Mouse (Mus musculus) embryonic stem cell, embryonic (primary cell): ENCODE data around the gene Crygs.

Experiments used
- CTCF ChIA-PET, 4 experiments: fragments of 300-600 bp in 2 of 4; fragments of 350-600 bp in 2 of 4; sonication (Branson Sonifier 250); formaldehyde crosslinking; loops; one replicate each; lab custom pipeline; 2022; ENCODE audit warnings: inconsistent platforms in 2 of 4; lab: Charles Lee
- POLR2A ChIA-PET, 4 experiments: fragments of 300-600 bp in 2 of 4; fragments of 350-600 bp in 2 of 4; sonication (Branson Sonifier 250); formaldehyde crosslinking; loops; one replicate each; lab custom pipeline; 2022; ENCODE audit warnings: antibody characterized with exemption in 4 of 4, inconsistent platforms in 1 of 4; lab: Charles Lee

Crygs gene

GRCm38 (mm10) chr16:22800026-22800848, 11.1 kb downstream of the Crygs start:
- CTCF ChIA-PET = interaction anchor here in 3 of 4 experiments (0.6 to 2.4 kb wide), 6 partner anchors 23 to 493 kb away, joined by 3 to 10 read pairs (median 4); no protein-coding TSS in a partner anchor
- POLR2A ChIA-PET = interaction anchor here (0.7 to 1.2 kb wide), 6 partner anchors 12 to 491 kb away, joined by 3 read pairs; partner anchors contain the start of gene Eif4a2 (in 1 of the 4)

GRCm38 (mm10) chr16:22798520-22798919, 12.9 kb downstream of the Crygs start:
- CTCF ChIA-PET = interaction anchor here in 2 of 4 experiments (0.6 to 2.2 kb wide), 3 partner anchors 12 to 234 kb away, joined by 3 to 6 read pairs (median 5); no protein-coding TSS in a partner anchor
- POLR2A ChIA-PET = no interaction called here

DNA sequence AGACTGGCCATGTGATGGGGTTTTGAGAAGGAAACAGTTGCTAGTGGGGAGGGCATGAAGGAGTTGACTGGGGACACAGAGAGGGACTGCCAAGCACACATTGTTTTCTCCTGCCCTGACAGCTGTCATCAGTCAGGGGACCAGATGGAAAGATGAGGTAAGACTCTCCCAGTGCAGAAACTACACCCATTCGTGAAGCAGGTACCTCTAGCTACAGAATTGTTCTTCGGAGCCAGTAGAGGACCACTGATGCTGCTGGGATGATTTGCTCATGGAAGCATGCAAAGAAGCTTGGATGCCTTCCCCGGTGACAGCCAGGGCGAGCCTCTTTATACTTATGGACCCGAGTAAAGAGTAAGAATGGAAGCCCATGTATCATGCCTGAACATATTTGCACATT, 13.9 kb downstream of the Crygs start:
- ChIA-PET CTCF (interaction anchor here in 3 of 4 experiments (1.0 to 1.4 kb wide), 3 partner anchors 10 to 496 kb away, joined by 3 to 5 read pairs (median 4); no protein-coding TSS in a partner anchor), POLR2A (interaction anchor here in 1 of 4 experiments (0.8 to 1.2 kb wide), 2 partner anchors 8 to 12 kb away, joined by 3 read pairs; no protein-coding TSS in a partner anchor)

DNA sequence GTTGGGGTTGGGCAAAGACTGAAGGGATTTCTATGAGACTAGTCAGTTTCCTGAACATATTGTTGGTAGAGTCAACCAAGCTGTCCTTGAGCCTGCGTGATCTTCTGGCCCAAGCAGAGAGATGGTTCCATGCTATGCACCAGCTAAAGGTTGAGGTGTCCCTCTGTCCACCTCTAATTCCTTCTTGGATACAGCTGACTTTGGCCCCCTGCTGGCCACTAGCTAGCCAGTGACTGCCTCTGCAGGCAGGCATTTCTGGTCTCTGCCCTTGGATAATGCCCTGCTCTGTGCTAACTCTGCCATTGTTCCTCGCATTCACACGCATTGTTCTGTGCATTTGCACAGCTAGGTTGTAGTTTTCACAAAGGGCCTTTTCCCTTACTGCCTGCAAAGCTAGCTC, 15.9 kb downstream of the Crygs start:
- POLR2A ChIA-PET = interaction anchor here in 1 of 4 experiments (1.1 kb wide), 1 partner anchor 41 kb away, joined by 7 read pairs; no protein-coding TSS in a partner anchor
- CTCF ChIA-PET = interaction anchor here in 3 of 4 experiments (0.6 to 1.4 kb wide), 5 partner anchors 10 to 494 kb away, joined by 3 to 6 read pairs (median 3); no protein-coding TSS in a partner anchor

GRCm38 (mm10) chr16:22791235-22791634, 20.1 kb downstream of the Crygs start:
- ChIA-PET POLR2A (interaction anchor here in 1 of 4 experiments (1.4 kb wide), 1 partner anchor 21 kb away, joined by 6 read pairs; no protein-coding TSS in a partner anchor), CTCF (interaction anchor here in 1 of 4 experiments (0.6 kb wide), 1 partner anchor 35 kb away, joined by 8 read pairs; no protein-coding TSS in a partner anchor)

DNA sequence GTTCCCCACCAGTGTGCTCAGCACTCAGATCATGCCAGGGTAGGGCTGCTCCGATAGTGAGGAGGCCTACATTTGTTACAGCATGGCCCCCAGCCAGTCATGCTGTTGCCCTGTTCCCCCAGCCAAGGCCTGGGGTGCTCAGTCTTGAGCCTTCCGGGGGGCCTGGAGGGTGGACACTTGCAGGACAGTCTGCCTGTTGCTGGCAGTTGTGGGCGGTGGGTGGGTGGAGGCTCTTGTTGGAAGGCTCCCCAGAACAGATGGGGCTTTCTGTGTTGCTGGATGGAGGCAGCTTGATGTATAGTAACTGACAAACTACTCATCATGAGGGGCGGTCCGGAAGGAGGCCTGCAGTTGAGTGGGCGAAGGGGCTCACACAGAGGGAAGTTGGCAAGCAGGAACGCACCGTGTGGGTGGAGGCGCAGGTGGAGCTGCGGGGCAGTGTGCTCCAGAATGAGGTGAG, 21.4 kb downstream of the Crygs start:
- ChIA-PET CTCF (interaction anchor here in 3 of 4 experiments (0.7 to 0.9 kb wide), 4 partner anchors 16 to 204 kb away, joined by 3 to 11 read pairs (median 4); no protein-coding TSS in a partner anchor), POLR2A (interaction anchor here in 2 of 4 experiments (0.6 to 0.9 kb wide), 2 partner anchors 9 to 48 kb away, joined by 3 to 4 read pairs; no protein-coding TSS in a partner anchor)

GRCm38 (mm10) chr16:22782686-22783085, 28.7 kb downstream of the Crygs start:
- CTCF ChIA-PET = interaction anchor here in 1 of 4 experiments (0.6 kb wide), 1 partner anchor 15 kb away, joined by 5 read pairs; no protein-coding TSS in a partner anchor

GRCm38 (mm10) chr16:22779228-22779835, 32.0 kb downstream of the Crygs start:
- ChIA-PET POLR2A (interaction anchor here in 3 of 4 experiments (0.6 to 1.6 kb wide), 3 partner anchors 23 to 456 kb away, joined by 3 to 4 read pairs (median 3); partner anchors contain the start of gene Eif4a2 (in 1 of the 3)), CTCF (no interaction called here)

More at GRCm38 (mm10) chr16:22782686-22783085, 28.7 kb downstream of the Crygs start:
- POLR2A ChIA-PET = no interaction called here

GRCm38 (mm10) chr16:22778296-22778695, 33.1 kb downstream of the Crygs start:
- CTCF ChIA-PET = interaction anchor here in 1 of 4 experiments (1.1 to 1.2 kb wide), 2 partner anchors 11 to 214 kb away, joined by 3 to 5 read pairs; no protein-coding TSS in a partner anchor
- POLR2A ChIA-PET = interaction anchor here in 3 of 4 experiments (0.5 to 1.7 kb wide), 6 partner anchors 9 to 346 kb away, joined by 3 to 5 read pairs (median 4); partner anchors contain the start of gene Eif4a2 (in 1 of the 3)

- ChIA-PET CTCF (interaction anchor here in 1 of 4 experiments (2.6 kb wide), 1 partner anchor 32 kb away, joined by 7 read pairs; no protein-coding TSS in a partner anchor), POLR2A (no interaction called here)
These were observed 35.8 kb downstream of the Crygs start for GRCm38 (mm10) chr16:22775471-22775985.

DNA sequence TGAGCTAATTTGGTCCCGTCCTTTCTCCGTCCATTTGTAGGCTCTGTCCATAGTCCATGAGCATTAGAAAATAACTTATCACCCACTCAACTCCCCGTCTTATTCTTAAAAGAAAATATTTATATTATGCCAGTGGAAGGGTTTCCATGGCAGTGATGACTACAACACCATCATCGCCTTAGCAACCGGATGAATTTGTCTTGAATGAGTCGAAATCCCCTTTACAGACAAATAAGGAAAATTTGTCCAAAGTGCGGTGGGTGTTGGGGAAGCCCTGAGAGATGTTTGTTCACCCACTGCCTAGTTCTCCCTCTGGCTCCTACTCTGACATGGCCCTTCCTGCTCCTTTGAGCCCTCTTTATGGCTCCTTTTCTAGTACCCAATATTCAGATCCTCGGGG, 42.7 kb downstream of the Crygs start:
- ChIA-PET POLR2A (interaction anchor here in 1 of 4 experiments (1.5 kb wide), 1 partner anchor 9 kb away, joined by 5 read pairs; no protein-coding TSS in a partner anchor), CTCF (interaction anchor here in 1 of 4 experiments (1.7 kb wide), 1 partner anchor 204 kb away, joined by 6 read pairs; no protein-coding TSS in a partner anchor)

- POLR2A ChIA-PET = interaction anchor here (0.5 to 1.0 kb wide), 5 partner anchors 18 to 616 kb away, joined by 3 to 4 read pairs (median 3); no protein-coding TSS in a partner anchor
- CTCF ChIA-PET = interaction anchor here in 2 of 4 experiments (0.6 to 1.7 kb wide), 6 partner anchors 11 to 203 kb away, joined by 3 to 6 read pairs (median 4); no protein-coding TSS in a partner anchor
These were observed 44.0 kb downstream of the Crygs start for GRCm38 (mm10) chr16:22767405-22767804.

DNA sequence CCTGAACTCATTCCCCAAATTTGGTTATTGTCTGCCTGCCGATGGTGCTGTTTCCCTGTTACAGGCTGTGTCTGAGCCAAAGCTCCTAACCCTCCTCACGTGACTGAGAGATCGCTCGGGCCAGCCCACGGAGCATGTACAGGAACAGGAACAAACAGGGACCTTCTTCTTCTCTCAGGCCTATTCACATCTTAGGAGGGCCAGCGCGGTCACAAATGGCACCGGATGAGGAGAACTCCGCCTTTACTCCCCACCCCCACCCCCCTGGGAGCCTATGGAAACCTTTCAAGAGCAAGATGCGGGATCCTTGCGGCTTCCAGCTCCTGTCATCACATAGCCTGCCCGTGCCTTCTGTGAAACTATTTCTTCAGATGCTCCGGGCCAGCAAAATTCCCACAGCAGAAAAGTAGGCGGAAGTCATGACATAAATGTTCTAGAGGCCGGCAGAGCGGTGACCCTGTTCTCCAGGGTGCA, 44.6 kb downstream of the Crygs start:
- ChIA-PET CTCF (interaction anchor here in 3 of 4 experiments (0.6 to 1.7 kb wide), 11 partner anchors 12 to 279 kb away, joined by 3 to 6 read pairs (median 4); no protein-coding TSS in a partner anchor), POLR2A (interaction anchor here (0.5 to 1.6 kb wide), 7 partner anchors 11 to 616 kb away, joined by 3 to 5 read pairs (median 3); no protein-coding TSS in a partner anchor)

- CTCF ChIA-PET = interaction anchor here in 1 of 4 experiments (1.2 kb wide), 1 partner anchor 42 kb away, joined by 3 read pairs; no protein-coding TSS in a partner anchor
- POLR2A ChIA-PET = interaction anchor here in 2 of 4 experiments (0.6 to 1.6 kb wide), 2 partner anchors 13 to 401 kb away, joined by 5 to 6 read pairs; no protein-coding TSS in a partner anchor
These were observed 45.8 kb downstream of the Crygs start for GRCm38 (mm10) chr16:22765531-22765930.
